Mouse (Mus musculus): ENCODE results near the gene Tbx21. TPM values are rescaled to one million over a fixed set of nuclear protein-coding genes. Genes with fewer than 3 reads are reported as not detected.

Tbx21 gene
- 0.17 and 0.21 TPM in 2 replicates for polyA plus RNA-seq (2014; fragmentation: Nextera tagmentation; extraction: Ambion mirVana)

- Histone ChIP-seq H3K4me1 (replicated peaks; ENCODE audit: control insufficient read depth, insufficient read depth, low read length) (peaks cover 10% of the 10 kb centered on the region), H3K4me3 (ENCODE audit: low read depth, low read length) (peak within 1 kb of the TSS; percentile 36), H3K9ac (ENCODE audit: low read length) (peak within 1 kb of the TSS; percentile 2), H3K4me2 (ENCODE audit: low read depth, low read length, severe bottlenecking) (peak within 1 kb of the TSS; percentile 66), H3K27me3 (ENCODE audit: control insufficient read depth, insufficient read depth, low read length) (peaks cover 43% of the 10 kb centered on the region), H3K36me3 (ENCODE audit: control insufficient read depth, insufficient read depth, low read length) (no peaks in the 10 kb centered on the region), H3K9me3 (ENCODE audit: control insufficient read depth, low read length) (no peaks in the 10 kb centered on the region), H3K27ac (ENCODE audit: low read depth, low read length) (no peak within 1 kb of the TSS)
- WGBS = under 1% methylated on average over 86 of the region's 87 CpGs
- DNase-seq (ENCODE audit: low spot score) (peak; percentile 72), ATAC-seq (replicated peaks; ENCODE audit: low FRiP score) (0 out of 2 replicates have a peak, but pooled peaks have one; percentile 30)
Observed at GRCm38 (mm10) chr11:97114671-97115601, at the start of gene Tbx21. TSS of gene Tbx21 (minus strand) at chr11:97115331.

GRCm38 (mm10) chr11:97160341-97160740, 45.2 kb upstream of the Tbx21 start:
- no peak for DNase-seq (ENCODE audit: low spot score)
- WGBS = 70% methylated on average over 6 of the region's 6 CpGs
- ATAC-seq (replicated peaks; ENCODE audit: low FRiP score) = no peak
- Histone ChIP-seq H3K4me2 (ENCODE audit: low read depth, low read length, severe bottlenecking) (no peak overlapping the region), H3K36me3 (ENCODE audit: control insufficient read depth, insufficient read depth, low read length) (peaks cover 28% of the 10 kb centered on the region), H3K27ac (ENCODE audit: low read depth, low read length) (no peak overlapping the region), H3K4me1 (replicated peaks; ENCODE audit: control insufficient read depth, insufficient read depth, low read length) (no peaks in the 10 kb centered on the region), H3K9ac (ENCODE audit: low read length) (no peak overlapping the region), H3K27me3 (ENCODE audit: control insufficient read depth, insufficient read depth, low read length) (no peaks in the 10 kb centered on the region), H3K4me3 (ENCODE audit: low read depth, low read length) (no peak overlapping the region), H3K9me3 (ENCODE audit: control insufficient read depth, low read length) (no peaks in the 10 kb centered on the region)

DNA sequence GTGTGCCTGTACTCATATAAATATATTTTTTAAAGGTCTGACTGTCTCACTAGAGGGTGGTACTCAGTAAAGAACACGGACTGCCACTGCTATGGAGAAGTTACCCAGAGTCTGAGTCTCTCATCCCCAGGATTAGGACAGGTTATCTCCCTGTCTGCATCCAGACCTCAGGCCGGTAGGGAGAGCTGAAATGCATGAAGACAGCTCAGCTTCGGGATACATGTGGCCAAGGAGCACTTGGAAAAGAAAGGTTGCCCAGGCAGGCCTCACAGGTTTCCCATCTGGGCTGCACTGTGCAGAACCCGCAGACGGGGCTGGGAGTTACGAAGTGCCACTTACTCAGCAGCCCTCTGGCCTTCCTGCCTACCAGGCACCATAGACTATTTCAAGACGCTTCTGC, 41.9 kb upstream of the Tbx21 start:
- Histone ChIP-seq H3K9me3 (ENCODE audit: control insufficient read depth, low read length) (no peaks in the 10 kb centered on the region), H3K27ac (ENCODE audit: low read depth, low read length) (no peak overlapping the region), H3K4me3 (ENCODE audit: low read depth, low read length) (no peak overlapping the region), H3K4me1 (replicated peaks; ENCODE audit: control insufficient read depth, insufficient read depth, low read length) (peaks cover 8% of the 10 kb centered on the region), H3K9ac (ENCODE audit: low read length) (no peak overlapping the region), H3K36me3 (ENCODE audit: control insufficient read depth, insufficient read depth, low read length) (peaks cover 9% of the 10 kb centered on the region), H3K4me2 (ENCODE audit: low read depth, low read length, severe bottlenecking) (no peak overlapping the region), H3K27me3 (ENCODE audit: control insufficient read depth, insufficient read depth, low read length) (no peaks in the 10 kb centered on the region)
- no peak for DNase-seq (ENCODE audit: low spot score)
- no peak for ATAC-seq (replicated peaks; ENCODE audit: low FRiP score)
- 79% methylated on average over 7 of the region's 7 CpGs for WGBS

- no peaks in the 10 kb centered on the region for H3K27me3 ChIP-seq (ENCODE audit: control insufficient read depth, insufficient read depth, low read length)
- peaks cover 28% of the 10 kb centered on the region for H3K4me1 ChIP-seq (replicated peaks; ENCODE audit: control insufficient read depth, insufficient read depth, low read length)
- no peak overlapping the region; the same call in 1 of the 2 replicates for H3K4me2 ChIP-seq (ENCODE audit: low read depth, low read length, severe bottlenecking)
- ATAC-seq (replicated peaks; ENCODE audit: low FRiP score) (no peak), DNase-seq (ENCODE audit: low spot score) (peak; percentile 65)
- H3K9me3 ChIP-seq (ENCODE audit: control insufficient read depth, low read length) = no peaks in the 10 kb centered on the region
- no peak overlapping the region for H3K27ac ChIP-seq (ENCODE audit: low read depth, low read length)
- H3K36me3 ChIP-seq (ENCODE audit: control insufficient read depth, insufficient read depth, low read length) = peaks cover 4% of the 10 kb centered on the region; the same call in 1 of the 2 replicates
- WGBS = 19% methylated on average over 10 of the region's 10 CpGs
- no peak overlapping the region for H3K4me3 ChIP-seq (ENCODE audit: low read depth, low read length)
- H3K9ac ChIP-seq (ENCODE audit: low read length) = peak overlapping the region; percentile 85; the same call in 1 of the 2 replicates
Observed at GRCm38 (mm10) chr11:97152662-97153287, 37.6 kb upstream of the Tbx21 start.

DNA sequence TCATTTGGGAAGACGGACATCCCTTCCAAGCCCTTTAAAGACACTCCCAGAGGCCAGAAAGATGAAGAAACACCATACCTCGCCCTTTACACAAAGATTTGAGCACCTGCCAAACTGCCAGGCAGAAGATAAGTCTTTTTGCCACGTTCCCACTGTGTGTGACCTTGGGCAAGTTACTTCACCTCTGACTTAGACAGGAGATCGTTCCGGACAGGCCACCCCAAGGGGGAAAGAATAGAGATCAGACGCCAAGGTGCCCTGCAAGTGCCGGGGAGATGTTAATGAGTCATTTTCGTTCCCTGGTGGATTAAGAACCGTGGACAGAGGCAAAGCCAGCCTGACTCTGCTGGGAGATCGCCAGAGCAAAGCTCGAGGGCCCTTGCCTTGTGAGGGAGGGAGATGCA, 36.9 kb upstream of the Tbx21 start:
- Histone ChIP-seq H3K4me2 (ENCODE audit: low read depth, low read length, severe bottlenecking) (peak overlapping the region; percentile 75; the same call in 1 of the 2 replicates), H3K4me3 (ENCODE audit: low read depth, low read length) (peak overlapping the region; percentile 75), H3K4me1 (replicated peaks; ENCODE audit: control insufficient read depth, insufficient read depth, low read length) (peaks cover 28% of the 10 kb centered on the region), H3K36me3 (ENCODE audit: control insufficient read depth, insufficient read depth, low read length) (no peaks in the 10 kb centered on the region), H3K9me3 (ENCODE audit: control insufficient read depth, low read length) (no peaks in the 10 kb centered on the region), H3K27me3 (ENCODE audit: control insufficient read depth, insufficient read depth, low read length) (no peaks in the 10 kb centered on the region), H3K27ac (ENCODE audit: low read depth, low read length) (no peak overlapping the region), H3K9ac (ENCODE audit: low read length) (peak overlapping the region; percentile 85; the same call in 1 of the 2 replicates)
- no peak for ATAC-seq (replicated peaks; ENCODE audit: low FRiP score)
- 0% methylated on average over 11 of the region's 11 CpGs for WGBS
- DNase-seq (ENCODE audit: low spot score) = no peak

GRCm38 (mm10) chr11:97151343-97151801, 36.2 kb upstream of the Tbx21 start, which contains the start of gene Tbkbp1:
TSS of gene Tbkbp1 (minus strand) at chr11:97151495.
- Histone ChIP-seq H3K27ac (ENCODE audit: low read depth, low read length) (peak within 1 kb of the TSS; percentile 76), H3K27me3 (ENCODE audit: control insufficient read depth, insufficient read depth, low read length) (no peaks in the 10 kb centered on the region), H3K36me3 (ENCODE audit: control insufficient read depth, insufficient read depth, low read length) (no peaks in the 10 kb centered on the region), H3K4me2 (ENCODE audit: low read depth, low read length, severe bottlenecking) (peak within 1 kb of the TSS; percentile 75), H3K9ac (ENCODE audit: low read length) (peak within 1 kb of the TSS; percentile 85), H3K4me3 (ENCODE audit: low read depth, low read length) (peak within 1 kb of the TSS; percentile 75), H3K4me1 (replicated peaks; ENCODE audit: control insufficient read depth, insufficient read depth, low read length) (peaks cover 28% of the 10 kb centered on the region), H3K9me3 (ENCODE audit: control insufficient read depth, low read length) (no peaks in the 10 kb centered on the region)
- peak; percentile 59 for ATAC-seq (replicated peaks; ENCODE audit: low FRiP score)
- peak; percentile 85 for DNase-seq (ENCODE audit: low spot score)
- 0% methylated on average over 18 of the region's 64 CpGs for WGBS

GRCm38 (mm10) chr11:97150411-97151330, 35.5 kb upstream of the Tbx21 start:
- ATAC-seq (replicated peaks; ENCODE audit: low FRiP score) (peak; percentile 80), DNase-seq (ENCODE audit: low spot score) (peak; percentile 92)
- H3K4me3 ChIP-seq (ENCODE audit: low read depth, low read length) = peak overlapping the region; percentile 75
- no peaks in the 10 kb centered on the region for H3K27me3 ChIP-seq (ENCODE audit: control insufficient read depth, insufficient read depth, low read length)
- peaks cover 28% of the 10 kb centered on the region for H3K4me1 ChIP-seq (replicated peaks; ENCODE audit: control insufficient read depth, insufficient read depth, low read length)
- WGBS = under 1% methylated on average over 85 of the region's 102 CpGs
- peak overlapping the region; percentile 76 for H3K27ac ChIP-seq (ENCODE audit: low read depth, low read length)
- no peaks in the 10 kb centered on the region for H3K36me3 ChIP-seq (ENCODE audit: control insufficient read depth, insufficient read depth, low read length)
- H3K4me2 ChIP-seq (ENCODE audit: low read depth, low read length, severe bottlenecking) = peak overlapping the region; percentile 75
- H3K9me3 ChIP-seq (ENCODE audit: control insufficient read depth, low read length) = no peaks in the 10 kb centered on the region
- H3K9ac ChIP-seq (ENCODE audit: low read length) = peak overlapping the region; percentile 85

All from forebrain, embryonic 11.5 days (tissue).